Mouse (Mus musculus): Measurements from ENCODE around the gene Ppp6r3.
"Not testable (repeated sequence)": the region's sequence is repeated elsewhere in the genome, so short reads cannot be mapped to it uniquely, and the experiment has no call there.

Ppp6r3 gene

GRCm38 (mm10) chr19:3576451-3577264, 1.1 kb upstream of the Ppp6r3 start:
- no peak for DNase-seq (ENCODE audit: low read depth, low spot score)

GRCm38 (mm10) chr19:3575276-3575631, 295 bp downstream of the Ppp6r3 start:
- DNase-seq (ENCODE audit: low read depth, low spot score) = no peak

- no peak for DNase-seq (ENCODE audit: low read depth, low spot score)
These were observed 905 bp downstream of the Ppp6r3 start for GRCm38 (mm10) chr19:3574593-3575094.

DNA sequence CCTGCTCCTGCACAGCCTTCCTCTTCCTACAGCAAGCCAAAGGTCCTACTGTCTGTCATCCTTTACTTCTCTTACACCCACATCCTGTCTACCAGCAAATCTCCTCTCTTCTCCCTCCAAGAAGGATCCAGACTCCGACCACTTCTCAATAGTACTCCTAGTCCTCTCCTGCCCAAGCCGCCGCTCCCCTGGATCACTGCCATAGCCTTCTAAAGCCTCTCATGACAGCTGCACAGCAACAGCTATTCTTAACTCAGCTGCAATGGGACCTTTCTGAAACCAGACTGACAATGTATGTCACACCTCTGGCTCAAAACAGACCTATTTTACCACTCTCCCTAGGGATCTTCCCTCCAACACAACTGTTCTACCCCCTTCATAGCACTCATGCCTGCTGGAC, 11.2 kb downstream of the Ppp6r3 start:
- DNase-seq (ENCODE audit: low read depth, low spot score) = no peak

DNA sequence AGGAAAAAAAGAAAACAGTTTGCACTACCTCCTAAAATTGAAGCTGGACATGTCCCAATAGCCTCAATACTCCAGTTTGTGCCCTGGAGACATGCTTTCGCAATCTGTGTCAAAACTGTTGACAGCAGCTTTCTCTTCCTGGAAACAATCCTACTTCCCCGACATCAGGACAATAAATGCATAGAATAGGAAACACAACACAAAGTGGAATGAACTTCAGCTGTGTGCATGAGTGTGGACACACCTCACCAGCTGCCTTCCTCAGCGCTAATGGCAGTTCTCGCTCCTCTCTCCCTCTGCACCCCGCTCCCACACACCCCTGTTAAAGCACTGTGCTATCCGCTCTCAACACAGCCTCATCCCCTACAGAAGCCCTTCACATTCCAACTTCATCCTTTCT, 12.8 kb downstream of the Ppp6r3 start:
- DNase-seq (ENCODE audit: low read depth, low spot score) = no peak

GRCm38 (mm10) chr19:3562298-3562697, 13.3 kb downstream of the Ppp6r3 start:
- DNase-seq (ENCODE audit: low read depth, low spot score) = no peak

DNA sequence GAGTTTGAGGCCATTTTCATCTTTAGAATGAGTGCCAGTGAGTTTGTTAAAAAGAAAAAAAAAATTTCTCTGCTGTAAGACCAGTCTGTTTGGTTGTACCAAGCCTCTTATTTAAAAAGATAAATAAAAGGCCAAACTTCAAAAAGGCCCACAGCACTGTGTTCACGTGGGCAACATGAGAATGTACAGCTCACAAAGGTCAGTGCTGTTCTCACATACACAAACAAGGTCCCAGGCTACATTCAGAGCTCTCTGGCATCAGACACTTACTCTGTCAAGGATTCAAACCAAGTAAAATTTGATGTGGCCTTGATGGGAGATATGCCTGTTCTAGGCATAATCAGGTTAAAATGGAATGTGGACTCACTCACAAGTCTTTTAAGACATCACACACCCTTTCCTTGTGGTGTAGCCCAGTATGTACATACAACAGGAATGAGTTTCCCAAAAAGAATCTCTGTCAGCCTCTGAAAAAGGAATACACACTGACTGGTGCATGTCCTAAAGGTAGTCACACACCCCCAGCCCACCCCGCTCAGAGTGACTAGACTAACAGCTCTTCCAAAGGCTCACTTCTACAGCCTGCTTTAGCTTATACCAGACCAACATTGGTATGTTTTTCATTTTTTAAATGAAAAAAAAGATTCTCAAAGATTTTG, 19.3 kb downstream of the Ppp6r3 start:
- DNase-seq (ENCODE audit: low read depth, low spot score) = no peak

DNA sequence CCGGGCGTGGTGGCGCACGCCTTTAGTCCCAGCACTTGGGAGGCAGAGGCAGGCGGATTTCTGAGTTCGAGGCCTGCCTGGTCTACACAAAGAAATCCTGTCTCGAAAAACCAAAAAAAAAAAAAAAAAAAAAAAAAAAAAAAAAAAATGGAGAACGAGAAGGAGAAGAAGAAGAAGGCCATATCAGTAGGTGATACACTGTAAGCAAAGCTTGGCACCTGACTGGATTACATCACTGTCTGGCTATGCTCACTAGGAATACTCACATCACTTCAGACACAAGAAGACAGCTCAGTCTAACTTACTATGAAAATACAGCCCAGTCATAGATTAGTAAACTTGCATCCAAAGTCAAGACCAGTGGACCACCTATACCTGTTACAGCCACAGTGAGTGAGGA, 20.8 kb downstream of the Ppp6r3 start:
- DNase-seq (ENCODE audit: low read depth, low spot score) = no peak

- no peak for DNase-seq (ENCODE audit: low read depth, low spot score)
These were observed 23.9 kb downstream of the Ppp6r3 start for GRCm38 (mm10) chr19:3551573-3552159.

- no peak for DNase-seq (ENCODE audit: low read depth, low spot score)
These were observed 25.4 kb downstream of the Ppp6r3 start for GRCm38 (mm10) chr19:3550101-3550500.

DNA sequence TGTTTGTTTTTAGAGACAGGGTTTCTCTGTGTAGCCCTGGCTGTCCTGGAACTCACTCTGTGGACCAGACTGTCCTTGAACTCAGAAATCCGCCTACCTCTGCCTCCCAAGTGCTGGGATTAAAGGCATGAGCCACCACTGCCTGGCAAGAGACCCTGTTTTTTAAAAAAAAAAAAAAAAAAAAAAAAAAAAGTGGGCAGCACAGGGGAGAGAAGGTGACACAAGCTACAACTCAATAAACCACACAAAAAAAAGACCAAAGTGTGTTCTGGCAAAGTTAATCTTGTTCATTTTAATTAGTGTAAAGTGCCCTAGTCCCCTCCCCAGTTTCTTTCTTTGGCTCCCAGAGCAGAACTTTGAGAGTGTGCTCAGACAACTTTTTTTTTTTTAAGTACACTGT, 26.3 kb downstream of the Ppp6r3 start:
- no peak for DNase-seq (ENCODE audit: low read depth, low spot score)

GRCm38 (mm10) chr19:3548311-3548710, 27.2 kb downstream of the Ppp6r3 start:
- no peak for DNase-seq (ENCODE audit: low read depth, low spot score)

GRCm38 (mm10) chr19:3544995-3545394, 30.6 kb downstream of the Ppp6r3 start:
- no peak for DNase-seq (ENCODE audit: low read depth, low spot score)

GRCm38 (mm10) chr19:3542591-3542990, 33.0 kb downstream of the Ppp6r3 start:
- DNase-seq (ENCODE audit: low read depth, low spot score) = no peak

DNA sequence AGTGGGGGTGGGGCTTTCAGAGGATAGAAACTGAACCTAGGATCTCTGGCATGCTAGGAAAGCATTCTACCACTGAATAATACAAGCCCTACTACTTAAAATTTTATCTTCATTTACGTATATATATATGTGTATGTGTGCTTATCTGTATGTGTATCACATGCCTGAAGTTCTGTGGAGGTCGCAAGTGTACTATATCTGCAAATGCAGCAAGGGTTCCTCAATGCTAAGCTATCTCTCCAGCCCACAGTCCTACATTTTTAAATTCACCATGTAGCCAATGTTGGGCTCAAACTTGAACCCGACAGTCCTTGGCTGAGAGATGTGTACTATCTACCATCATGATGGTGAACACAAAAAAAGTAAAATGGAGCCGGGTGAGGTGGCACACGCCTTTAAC, 34.6 kb downstream of the Ppp6r3 start:
- DNase-seq (ENCODE audit: low read depth, low spot score) = no peak

- DNase-seq (ENCODE audit: low read depth, low spot score) = no peak
These were observed 35.3 kb downstream of the Ppp6r3 start for GRCm38 (mm10) chr19:3540254-3540653.

- DNase-seq (ENCODE audit: low read depth, low spot score) = no peak
These were observed 36.1 kb downstream of the Ppp6r3 start for GRCm38 (mm10) chr19:3539456-3539855.

GRCm38 (mm10) chr19:3537658-3538057, 37.9 kb downstream of the Ppp6r3 start:
- DNase-seq (ENCODE audit: low read depth, low spot score) = no peak

DNA sequence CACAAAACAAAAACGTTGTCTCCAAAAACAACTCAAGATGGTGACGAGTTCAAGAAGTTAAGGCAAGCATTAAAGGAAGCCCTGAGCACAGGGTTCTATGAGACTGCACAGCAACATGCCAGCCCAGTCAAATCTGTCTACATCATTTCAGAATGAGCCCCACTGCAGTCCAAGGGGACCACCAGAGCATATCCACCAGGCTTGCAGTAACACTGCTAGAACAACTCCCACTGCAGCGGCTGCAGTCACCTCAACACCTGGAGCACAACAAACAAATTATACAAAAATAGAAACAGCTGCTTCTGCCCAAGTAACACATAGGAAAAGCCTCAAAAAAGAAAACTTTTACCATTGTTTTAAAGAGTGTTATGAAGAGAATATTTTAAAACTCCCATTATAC, 40.6 kb downstream of the Ppp6r3 start:
- DNase-seq (ENCODE audit: low read depth, low spot score) = no peak

GRCm38 (mm10) chr19:3533266-3533966, 42.1 kb downstream of the Ppp6r3 start:
- not testable (repeated sequence) for DNase-seq (ENCODE audit: low read depth, low spot score)

DNA sequence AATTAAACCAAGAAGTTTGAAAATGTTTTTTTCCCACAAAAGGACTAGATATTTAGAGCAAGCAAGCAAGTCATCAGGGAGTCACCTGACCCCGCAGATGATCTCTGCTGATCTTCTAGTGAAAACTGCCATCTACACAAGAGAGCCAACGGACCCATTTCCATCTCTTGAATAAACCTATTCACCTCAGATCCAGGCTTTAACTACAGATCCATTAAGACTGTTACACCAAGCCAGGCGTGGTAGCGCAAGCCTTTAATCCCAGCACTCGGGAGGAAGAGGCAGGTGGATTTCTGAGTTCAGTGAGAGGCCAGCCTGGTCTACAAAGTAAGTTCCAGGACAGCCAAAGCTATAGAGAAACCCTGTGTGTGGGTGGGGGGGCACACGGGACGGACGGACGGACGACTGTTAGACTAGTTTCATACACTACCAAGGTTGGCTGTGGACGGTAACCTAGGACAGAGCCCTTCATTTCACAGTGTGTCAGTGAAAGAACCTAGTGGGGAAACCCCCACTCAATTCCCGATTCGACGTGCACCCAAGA, 42.8 kb downstream of the Ppp6r3 start:
- DNase-seq (ENCODE audit: low read depth, low spot score) = no peak

GRCm38 (mm10) chr19:3529781-3530180, 45.8 kb downstream of the Ppp6r3 start:
- no peak for DNase-seq (ENCODE audit: low read depth, low spot score)

All from retina, postnatal 7 days (tissue).